Mouse (Mus musculus): ENCODE results near the gene Dcaf12l2.

Gene Dcaf12l2

GRCm38 (mm10) chrX:44367646-44368521 is at the start of gene Dcaf12l2:
Dcaf12l2 (minus strand) TSS chrX:44368342.
- DNase-seq (ENCODE audit: low spot score in 2 of 2): no peak

- DNase-seq (ENCODE audit: low spot score in 2 of 2): no peak
These were observed 879 bp downstream of the Dcaf12l2 start for GRCm38 (mm10) chrX:44367280-44367645.

All from urinary bladder, postnatal 36 days (tissue).